Mouse (Mus musculus) hindbrain, embryonic 11.5 days (tissue): ENCODE measurements around the gene Lrch4. TPM values are rescaled to one million over a fixed set of nuclear protein-coding genes. Genes with fewer than 3 reads are reported as not detected.
"Not testable (repeated sequence)": the region's sequence is repeated elsewhere in the genome, so short reads cannot be mapped to it uniquely, and the experiment has no call there.

Source experiments
- ATAC-seq: fragments of 200-750 bp; cut with Nextera tagmentation; 2 replicates; pipeline ENCODE4 v1.8.0; 2017; ENCODE audit warnings: mild to moderate bottlenecking, moderate TSS enrichment, moderate library complexity; ENCODE audit not compliant: low FRiP score
- DNase-seq: peaks from one replicate; pipeline ENCODE4 v3.0.0-alpha.2; 2015; ENCODE audit warnings: low spot score
- H3K27ac ChIP-seq: fragments of 300-500 bp; sonication (generic); 2 replicates; pipeline ENCODE4 v1.5.1; 2014; ENCODE audit warnings: mild to moderate bottlenecking, low read depth, low read length
- H3K27me3 ChIP-seq: fragments of 300-500 bp; sonication (generic); 2 replicates; pipeline ENCODE4 v1.6.1; 2014; ENCODE audit warnings: mild to moderate bottlenecking, low read length, moderate library complexity, mixed read lengths; ENCODE audit not compliant: control insufficient read depth, insufficient read depth
- H3K36me3 ChIP-seq: fragments of 300-500 bp; sonication (generic); 2 replicates; pipeline ENCODE4 v1.6.1; 2014; ENCODE audit warnings: mild to moderate bottlenecking, low read length, moderate library complexity, mixed read lengths; ENCODE audit not compliant: control insufficient read depth, insufficient read depth
- H3K4me1 ChIP-seq: fragments of 300-500 bp; sonication (generic); replicated peaks from 2 replicates; pipeline ENCODE4 v1.6.1; 2014; ENCODE audit warnings: low read length, mixed read lengths; ENCODE audit not compliant: control insufficient read depth, insufficient read depth
- H3K4me2 ChIP-seq: fragments of 300-500 bp; sonication (generic); replicated peaks from 2 replicates; pipeline ENCODE4 v1.6.1; 2014; ENCODE audit warnings: mild to moderate bottlenecking, low read depth, low read length
- H3K4me3 ChIP-seq: fragments of 300-500 bp; sonication (generic); 2 replicates; pipeline ENCODE4 v1.5.1; 2014; ENCODE audit warnings: low read depth, low read length
- H3K9ac ChIP-seq: fragments of 300-500 bp; sonication (generic); 2 replicates; pipeline ENCODE4 v1.6.1; 2014; ENCODE audit warnings: low read depth, low read length
- H3K9me3 ChIP-seq: fragments of 300-500 bp; sonication (generic); 2 replicates; pipeline ENCODE4 v1.6.1; 2016; ENCODE audit warnings: low read length; ENCODE audit not compliant: control insufficient read depth
- WGBS: fragments of 180-500 bp; shearing (Covaris S2); extraction: QIAGEN DNeasy Blood & Tissue Kit; methylation state at CpG from one replicate; pipeline ENCODE4 v1.1.7; 2014; 5-methylcytosine and 5-hydroxymethylcytosine counted together
- polyA plus RNA-seq: library from polyadenylated mRNA; unstranded; fragments of >200 nt; fragmentation: Nextera tagmentation; extraction: Ambion mirVana; gene quantifications from 2 replicates; pipeline ENCODE4 v1.2.1, GENCODE M21; 2014

The Lrch4 gene
- polyA plus RNA-seq, 1 experiment from 2014 or later = 25.9 TPM

- ATAC-seq (no peak), DNase-seq (no peak)
- no peak overlapping the region for H3K27ac ChIP-seq
- H3K9ac ChIP-seq = no peak overlapping the region
- no peaks in the 10 kb centered on the region for H3K9me3 ChIP-seq
- no peak overlapping the region for H3K4me2 ChIP-seq
- no peaks in the 10 kb centered on the region for H3K36me3 ChIP-seq
- peaks cover 13% of the 10 kb centered on the region; the same call in 1 of the 2 replicates for H3K4me1 ChIP-seq
- H3K4me3 ChIP-seq = no peak overlapping the region
- peaks cover 2% of the 10 kb centered on the region; the same call in 1 of the 2 replicates for H3K27me3 ChIP-seq
- 61% methylated on average over 3 of the region's 3 CpGs for WGBS
Observed at GRCm38 (mm10) chr5:137609292-137609691, 19.6 kb upstream of the Lrch4 start.

- Histone ChIP-seq H3K27ac (no peak overlapping the region), H3K27me3 (peaks cover 2% of the 10 kb centered on the region; the same call in 1 of the 2 replicates), H3K4me2 (no peak overlapping the region), H3K4me3 (no peak overlapping the region), H3K36me3 (no peaks in the 10 kb centered on the region), H3K9ac (no peak overlapping the region; the same call in 1 of the 2 replicates), H3K9me3 (no peaks in the 10 kb centered on the region), H3K4me1 (peaks cover 13% of the 10 kb centered on the region; the same call in 1 of the 2 replicates)
- 62% methylated on average over 4 of the region's 4 CpGs for WGBS
- DNase-seq (no peak), ATAC-seq (no peak)
Observed at GRCm38 (mm10) chr5:137610056-137610455, 18.9 kb upstream of the Lrch4 start.

GRCm38 (mm10) chr5:137610548-137611244, 18.2 kb upstream of the Lrch4 start:
- ATAC-seq (0 out of 2 replicates have a peak, but pooled peaks have one; percentile 26), DNase-seq (peak; percentile 68)
- H3K27me3 ChIP-seq = peaks cover 2% of the 10 kb centered on the region; the same call in 1 of the 2 replicates
- H3K4me1 ChIP-seq = peaks cover 13% of the 10 kb centered on the region; the same call in 1 of the 2 replicates
- H3K4me3 ChIP-seq = no peak overlapping the region; the same call in 1 of the 2 replicates
- H3K36me3 ChIP-seq = no peaks in the 10 kb centered on the region
- peak overlapping the region; percentile 70; the same call in 1 of the 2 replicates for H3K27ac ChIP-seq
- peak overlapping the region; percentile 14; the same call in 1 of the 2 replicates for H3K4me2 ChIP-seq
- H3K9ac ChIP-seq = peak overlapping the region; percentile 54
- 14% methylated on average over 11 of the region's 12 CpGs for WGBS
- H3K9me3 ChIP-seq = no peaks in the 10 kb centered on the region

- no peak for ATAC-seq
- Histone ChIP-seq H3K4me2 (peak overlapping the region; percentile 14; the same call in 1 of the 2 replicates), H3K27ac (peak overlapping the region; percentile 70; the same call in 1 of the 2 replicates), H3K9ac (peak overlapping the region; percentile 54), H3K4me3 (no peak overlapping the region; the same call in 1 of the 2 replicates), H3K4me1 (peaks cover 13% of the 10 kb centered on the region; the same call in 1 of the 2 replicates), H3K9me3 (no peaks in the 10 kb centered on the region), H3K27me3 (peaks cover 2% of the 10 kb centered on the region; the same call in 1 of the 2 replicates), H3K36me3 (no peaks in the 10 kb centered on the region)
- peak; percentile 68 for DNase-seq
- WGBS = 21% methylated on average over 6 of the region's 6 CpGs
Observed at GRCm38 (mm10) chr5:137611245-137611602, 17.7 kb upstream of the Lrch4 start.

- 67% methylated on average over 5 of the region's 5 CpGs for WGBS
- no peaks in the 10 kb centered on the region; the same call in 1 of the 2 replicates for H3K27me3 ChIP-seq
- no peak for ATAC-seq
- no peak overlapping the region for H3K4me2 ChIP-seq
- H3K9ac ChIP-seq = peak overlapping the region; percentile 5; the same call in 1 of the 2 replicates
- H3K9me3 ChIP-seq = no peaks in the 10 kb centered on the region
- no peak for DNase-seq
- no peaks in the 10 kb centered on the region for H3K36me3 ChIP-seq
- no peak overlapping the region for H3K27ac ChIP-seq
- no peak overlapping the region for H3K4me3 ChIP-seq
- H3K4me1 ChIP-seq = peaks cover 11% of the 10 kb centered on the region; the same call in 1 of the 2 replicates
Observed at GRCm38 (mm10) chr5:137613076-137613475, 15.8 kb upstream of the Lrch4 start.

- no peak within 1 kb of the TSS for H3K27ac ChIP-seq
- H3K4me1 ChIP-seq = peaks cover 8% of the 10 kb centered on the region; the same call in 1 of the 2 replicates
- 53% methylated on average over 11 of the region's 11 CpGs for WGBS
Observed at GRCm38 (mm10) chr5:137613550-137613949, 15.4 kb upstream of the Lrch4 start, which contains the start of gene Pcolce. Gene Pcolce, minus strand, starts transcription at chr5:137613784.

GRCm38 (mm10) chr5:137614921-137615320, 14.0 kb upstream of the Lrch4 start:
- not testable (repeated sequence) for H3K4me3 ChIP-seq

More at GRCm38 (mm10) chr5:137613550-137613949, 15.4 kb upstream of the Lrch4 start, which contains the start of gene Pcolce:
- H3K36me3 ChIP-seq = no peaks in the 10 kb centered on the region
- DNase-seq (no peak), ATAC-seq (no peak)
- H3K9me3 ChIP-seq = no peaks in the 10 kb centered on the region
- no peak within 1 kb of the TSS for H3K4me2 ChIP-seq
- H3K4me3 ChIP-seq = no peak within 1 kb of the TSS
- H3K27me3 ChIP-seq = no peaks in the 10 kb centered on the region; the same call in 1 of the 2 replicates
- peak within 1 kb of the TSS; percentile 5; the same call in 1 of the 2 replicates for H3K9ac ChIP-seq

GRCm38 (mm10) chr5:137615347-137615746, 13.6 kb upstream of the Lrch4 start:
- 90% methylated on average over 7 of the region's 7 CpGs for WGBS
- DNase-seq = no peak
- H3K4me3 ChIP-seq = no peak overlapping the region
- no peak overlapping the region for H3K27ac ChIP-seq
- H3K27me3 ChIP-seq = no peaks in the 10 kb centered on the region
- H3K9ac ChIP-seq = no peak overlapping the region
- ATAC-seq = no peak
- H3K4me2 ChIP-seq = no peak overlapping the region
- peaks cover 8% of the 10 kb centered on the region; the same call in 1 of the 2 replicates for H3K4me1 ChIP-seq
- no peaks in the 10 kb centered on the region for H3K9me3 ChIP-seq
- H3K36me3 ChIP-seq = no peaks in the 10 kb centered on the region

More at GRCm38 (mm10) chr5:137614921-137615320, 14.0 kb upstream of the Lrch4 start:
- H3K4me1 ChIP-seq, H3K4me2 ChIP-seq, H3K27ac ChIP-seq, H3K9me3 ChIP-seq, DNase-seq, H3K27me3 ChIP-seq, ATAC-seq, H3K9ac ChIP-seq, H3K36me3 ChIP-seq: not testable (repeated sequence)
- WGBS = 89% methylated on average over 2 of the region's 2 CpGs
